Mouse (Mus musculus) hindbrain, embryonic 15.5 days (tissue): ENCODE results near the gene Cetn4. TPM values are rescaled to one million over a fixed set of nuclear protein-coding genes. Genes with fewer than 3 reads are reported as not detected.

ENCODE experiments used
- ATAC-seq: fragments of 200-750 bp; cut with Nextera tagmentation; 2 replicates; pipeline ENCODE4 v1.8.0; 2017; ENCODE audit warnings: low read depth, moderate number of reproducible peaks, moderate TSS enrichment; ENCODE audit not compliant: low FRiP score
- H3K27ac ChIP-seq: fragments of 300-500 bp; sonication (generic); replicated peaks from 2 replicates; pipeline ENCODE4 v1.5.1; 2015; ENCODE audit warnings: mild to moderate bottlenecking, inconsistent platforms
- H3K27me3 ChIP-seq: fragments of 300-500 bp; sonication (generic); 2 replicates; pipeline ENCODE4 v1.6.1; 2015; ENCODE audit warnings: control low read depth, inconsistent platforms
- H3K36me3 ChIP-seq: fragments of 300-500 bp; sonication (generic); 2 replicates; pipeline ENCODE4 v1.6.1; 2015; ENCODE audit warnings: control low read depth, inconsistent platforms
- H3K4me1 ChIP-seq: fragments of 300-500 bp; sonication (generic); replicated peaks from 2 replicates; pipeline ENCODE4 v1.6.1; 2015; ENCODE audit warnings: control low read depth, inconsistent platforms
- H3K4me2 ChIP-seq: fragments of 300-500 bp; sonication (generic); 2 replicates; pipeline ENCODE4 v1.6.1; 2015; ENCODE audit warnings: moderate library complexity, mild to moderate bottlenecking, inconsistent platforms
- H3K4me3 ChIP-seq: fragments of 300-500 bp; sonication (generic); 2 replicates; pipeline ENCODE4 v1.5.1; 2015; ENCODE audit warnings: mild to moderate bottlenecking, inconsistent platforms
- H3K9ac ChIP-seq: fragments of 300-500 bp; sonication (generic); 2 replicates; pipeline ENCODE4 v1.6.1; 2015; ENCODE audit warnings: inconsistent platforms
- H3K9me3 ChIP-seq: fragments of 300-500 bp; sonication (generic); 2 replicates; pipeline ENCODE4 v1.6.1; 2016; ENCODE audit warnings: control low read depth, inconsistent platforms
- WGBS: fragments of 180-500 bp; shearing (Covaris S2); methylation state at CpG from one replicate; pipeline ENCODE4 v1.1.7; 2015; 5-methylcytosine and 5-hydroxymethylcytosine counted together
- polyA plus RNA-seq: library from polyadenylated mRNA; unstranded; fragments of >200 nt; fragmentation: Nextera tagmentation; extraction: Ambion mirVana; gene quantifications from 2 replicates; pipeline ENCODE4 v1.2.1, GENCODE M21; 2015

Gene Cetn4
- polyA plus RNA-seq, 1 experiment from 2014 or later: 2.5 TPM

GRCm38 (mm10) chr3:37291929-37292328, 20.6 kb downstream of the Cetn4 start:
- Histone ChIP-seq H3K36me3 (no peaks in the 10 kb centered on the region), H3K4me3 (no peak overlapping the region), H3K4me1 (no peaks in the 10 kb centered on the region), H3K9me3 (no peaks in the 10 kb centered on the region), H3K4me2 (no peak overlapping the region), H3K27ac (no peak overlapping the region), H3K27me3 (no peaks in the 10 kb centered on the region), H3K9ac (no peak overlapping the region)
- WGBS: 82% methylated on average over 2 of the region's 2 CpGs
- ATAC-seq: no peak

GRCm38 (mm10) chr3:37290881-37291541, 21.5 kb downstream of the Cetn4 start:
- Histone ChIP-seq H3K9me3 (no peaks in the 10 kb centered on the region), H3K9ac (no peak overlapping the region), H3K4me1 (no peaks in the 10 kb centered on the region), H3K36me3 (no peaks in the 10 kb centered on the region), H3K27me3 (no peaks in the 10 kb centered on the region), H3K4me2 (no peak overlapping the region), H3K27ac (no peak overlapping the region), H3K4me3 (no peak overlapping the region)
- WGBS: 59% methylated on average over 7 of the region's 7 CpGs
- ATAC-seq: no peak

GRCm38 (mm10) chr3:37289237-37289636, 23.3 kb downstream of the Cetn4 start:
- H3K9ac ChIP-seq: no peak overlapping the region
- H3K4me2 ChIP-seq: no peak overlapping the region
- ATAC-seq: no peak
- no peaks in the 10 kb centered on the region for H3K27me3 ChIP-seq
- WGBS: 97% methylated on average over 2 of the region's 2 CpGs
- no peaks in the 10 kb centered on the region for H3K36me3 ChIP-seq
- no peak overlapping the region for H3K4me3 ChIP-seq
- H3K9me3 ChIP-seq: no peaks in the 10 kb centered on the region
- H3K27ac ChIP-seq: no peak overlapping the region
- H3K4me1 ChIP-seq: no peaks in the 10 kb centered on the region

GRCm38 (mm10) chr3:37283234-37283633, 29.3 kb downstream of the Cetn4 start:
- 88% methylated on average over 4 of the region's 4 CpGs for whole genome bisulfite sequencing
- no peak for ATAC-seq

GRCm38 (mm10) chr3:37282299-37282922, 30.1 kb downstream of the Cetn4 start:
- WGBS: 76% methylated on average over 11 of the region's 11 CpGs
- H3K9me3 ChIP-seq: no peaks in the 10 kb centered on the region
- no peak overlapping the region for H3K27ac ChIP-seq
- H3K36me3 ChIP-seq: no peaks in the 10 kb centered on the region
- no peaks in the 10 kb centered on the region for H3K4me1 ChIP-seq
- no peaks in the 10 kb centered on the region for H3K27me3 ChIP-seq
- H3K9ac ChIP-seq: no peak overlapping the region
- no peak for ATAC-seq
- no peak overlapping the region for H3K4me3 ChIP-seq
- no peak overlapping the region for H3K4me2 ChIP-seq

More at GRCm38 (mm10) chr3:37283234-37283633, 29.3 kb downstream of the Cetn4 start:
- Histone ChIP-seq H3K9ac (no peak overlapping the region), H3K9me3 (no peaks in the 10 kb centered on the region), H3K4me1 (no peaks in the 10 kb centered on the region), H3K27me3 (no peaks in the 10 kb centered on the region), H3K4me2 (no peak overlapping the region), H3K4me3 (no peak overlapping the region), H3K36me3 (no peaks in the 10 kb centered on the region), H3K27ac (no peak overlapping the region)

- no peak for ATAC-seq
- no peaks in the 10 kb centered on the region for H3K9me3 ChIP-seq
- H3K27me3 ChIP-seq: no peaks in the 10 kb centered on the region
- H3K4me3 ChIP-seq: no peak overlapping the region
- WGBS: 82% methylated on average over 8 of the region's 8 CpGs
- H3K9ac ChIP-seq: no peak overlapping the region
- H3K4me1 ChIP-seq: no peaks in the 10 kb centered on the region
- H3K4me2 ChIP-seq: no peak overlapping the region
- H3K27ac ChIP-seq: no peak overlapping the region
- no peaks in the 10 kb centered on the region for H3K36me3 ChIP-seq
These were observed 31.6 kb downstream of the Cetn4 start for GRCm38 (mm10) chr3:37280871-37281270.

- Histone ChIP-seq H3K27ac (no peak overlapping the region), H3K4me1 (no peaks in the 10 kb centered on the region), H3K27me3 (no peaks in the 10 kb centered on the region), H3K36me3 (no peaks in the 10 kb centered on the region), H3K9ac (no peak overlapping the region), H3K4me2 (no peak overlapping the region), H3K9me3 (no peaks in the 10 kb centered on the region), H3K4me3 (no peak overlapping the region)
- ATAC-seq: no peak
- WGBS: 77% methylated on average over 1 of the region's 1 CpGs
These were observed 32.3 kb downstream of the Cetn4 start for GRCm38 (mm10) chr3:37280221-37280620.

GRCm38 (mm10) chr3:37274661-37275060, 37.8 kb downstream of the Cetn4 start:
- Histone ChIP-seq H3K9me3 (no peaks in the 10 kb centered on the region), H3K9ac (no peak overlapping the region), H3K4me2 (no peak overlapping the region), H3K27ac (no peak overlapping the region), H3K4me1 (no peaks in the 10 kb centered on the region), H3K4me3 (no peak overlapping the region), H3K36me3 (no peaks in the 10 kb centered on the region), H3K27me3 (no peaks in the 10 kb centered on the region)
- WGBS: 81% methylated on average over 6 of the region's 6 CpGs
- ATAC-seq: no peak

GRCm38 (mm10) chr3:37273092-37273491, 39.4 kb downstream of the Cetn4 start:
- H3K27ac ChIP-seq: no peak overlapping the region
- no peak for ATAC-seq
- H3K27me3 ChIP-seq: no peaks in the 10 kb centered on the region
- no peaks in the 10 kb centered on the region for H3K4me1 ChIP-seq
- 90% methylated on average over 7 of the region's 7 CpGs for whole genome bisulfite sequencing
- no peak overlapping the region for H3K4me3 ChIP-seq
- no peak overlapping the region for H3K9ac ChIP-seq
- H3K36me3 ChIP-seq: no peaks in the 10 kb centered on the region
- no peaks in the 10 kb centered on the region for H3K9me3 ChIP-seq
- H3K4me2 ChIP-seq: no peak overlapping the region

GRCm38 (mm10) chr3:37271209-37271608, 41.3 kb downstream of the Cetn4 start:
- no peaks in the 10 kb centered on the region for H3K4me1 ChIP-seq
- H3K27ac ChIP-seq: no peak overlapping the region
- no peak for ATAC-seq
- no peak overlapping the region for H3K9ac ChIP-seq
- no peaks in the 10 kb centered on the region for H3K27me3 ChIP-seq
- H3K4me3 ChIP-seq: no peak overlapping the region
- H3K36me3 ChIP-seq: no peaks in the 10 kb centered on the region
- H3K9me3 ChIP-seq: no peaks in the 10 kb centered on the region
- WGBS: 9% methylated on average over 1 of the region's 1 CpGs
- H3K4me2 ChIP-seq: no peak overlapping the region

- Histone ChIP-seq H3K36me3 (no peaks in the 10 kb centered on the region), H3K27me3 (no peaks in the 10 kb centered on the region), H3K4me1 (no peaks in the 10 kb centered on the region), H3K27ac (no peak overlapping the region), H3K4me2 (no peak overlapping the region), H3K9ac (no peak overlapping the region), H3K9me3 (no peaks in the 10 kb centered on the region), H3K4me3 (no peak overlapping the region)
- 92% methylated on average over 4 of the region's 4 CpGs for WGBS
- ATAC-seq: no peak
These were observed 42.6 kb downstream of the Cetn4 start for GRCm38 (mm10) chr3:37269926-37270325.

GRCm38 (mm10) chr3:37268338-37268737, 44.2 kb downstream of the Cetn4 start:
- Histone ChIP-seq H3K4me1 (no peaks in the 10 kb centered on the region), H3K27me3 (no peaks in the 10 kb centered on the region), H3K9ac (no peak overlapping the region), H3K4me3 (no peak overlapping the region), H3K4me2 (no peak overlapping the region), H3K27ac (no peak overlapping the region), H3K36me3 (no peaks in the 10 kb centered on the region), H3K9me3 (no peaks in the 10 kb centered on the region)
- ATAC-seq: no peak
- WGBS: 81% methylated on average over 11 of the region's 11 CpGs
